Mouse (Mus musculus) urinary bladder, postnatal 0 days (tissue): ENCODE measurements around the gene Stx6. TPM values are rescaled to one million over a fixed set of nuclear protein-coding genes. Genes with fewer than 3 reads are reported as not detected.

ENCODE experiments used
- polyA plus RNA-seq: library from polyadenylated mRNA; unstranded; fragments of >200 nt; fragmentation: Nextera tagmentation; extraction: Ambion mirVana; gene quantifications from 2 replicates; pipeline ENCODE4 v1.2.1, GENCODE M21; 2015

The Stx6 gene
- 31.7 and 32.0 TPM in 2 replicates for polyA plus RNA-seq

GRCm38 (mm10) chr1:155158141-155158969 is at the start of gene Stx6:
Stx6 (plus strand) TSS chr1:155158715.

DNA sequence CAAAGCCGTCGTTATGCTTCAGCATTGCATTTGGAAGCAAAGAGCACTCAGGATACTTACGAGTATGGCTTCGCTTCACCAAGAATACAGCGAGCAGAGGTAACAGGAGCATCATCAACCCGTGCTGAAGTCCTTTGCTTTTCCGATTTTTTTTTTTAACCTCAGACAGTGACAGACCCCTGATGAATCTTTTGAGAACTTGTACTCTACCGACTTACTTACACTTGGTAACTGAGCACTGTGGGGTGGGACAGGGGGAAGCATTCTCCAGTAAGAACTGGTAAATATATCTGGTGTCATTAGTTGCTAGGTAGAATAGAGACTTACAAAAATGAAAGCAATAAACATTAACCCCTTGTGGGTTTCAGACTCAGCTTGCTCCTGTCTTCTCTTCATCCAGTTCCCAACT is 11.9 kb upstream of the Stx6 start, which contains the start of gene Mr1:
Gene Mr1 (minus strand): TSS at position 243 of the 409 bp plus-strand sequence.

GRCm38 (mm10) chr1:155243797-155244770 is 85.6 kb downstream of the Stx6 start, which contains the start of gene BC034090:
BC034090 (minus strand) TSS chr1:155244444.

Other genes with a start within 250 kb of the Stx6 start
- 5.8 and 5.9 TPM in 2 replicates for gene Ier5, start 59.1 kb upstream of the Stx6 start, polyA plus RNA-seq
- 6.2 and 7.3 TPM in 2 replicates for gene Mr1, start 11.9 kb upstream of the Stx6 start, polyA plus RNA-seq
- 5.7 and 6.8 TPM in 2 replicates for gene BC034090, start 85.7 kb downstream of the Stx6 start, polyA plus RNA-seq